Mouse (Mus musculus) megakaryocyte progenitor cell, adult 5-6 weeks (primary cell): ENCODE data around the gene D10Jhu81e. TPM values are rescaled to one million over a fixed set of nuclear protein-coding genes. Genes with fewer than 3 reads are reported as not detected.
"Not testable (repeated sequence)": the region's sequence is repeated elsewhere in the genome, so short reads cannot be mapped to it uniquely, and the experiment has no call there.

Experiments
- ATAC-seq: replicated peaks from 2 replicates; pipeline ENCODE4 v1.8.0; 2016; ENCODE audit warnings: mild to moderate bottlenecking, moderate TSS enrichment, inconsistent platforms; ENCODE audit not compliant: poor library complexity
- total RNA-seq, 2 experiments: library from RNA; stranded (forward) in 1 of 2; stranded (reverse) in 1 of 2; fragments of 157-497, 149-512 nt in 1 of 2; fragments of 200-1000 nt in 1 of 2; gene quantifications; 2 replicates each; pipeline versions ENCODE4 v1.2.3 to v1.2.4; 2015 to 2017

Gene D10Jhu81e
- total RNA-seq (2015) (40.7 and 44.1 TPM in 2 replicates), total RNA-seq (2017) (90.6 and 90.9 TPM in 2 replicates)

GRCm38 (mm10) chr10:78169281-78170042, at the start of gene D10Jhu81e:
Gene D10Jhu81e, minus strand, starts transcription at chr10:78169782.
- peak; percentile 91 for ATAC-seq

- ATAC-seq, result no peak
Measured at GRCm38 (mm10) chr10:78218576-78218975, 49.0 kb upstream of the D10Jhu81e start.

GRCm38 (mm10) chr10:78216376-78217083, 46.9 kb upstream of the D10Jhu81e start:
- peak; percentile 91 for ATAC-seq

GRCm38 (mm10) chr10:78214371-78214770, 44.8 kb upstream of the D10Jhu81e start:
- no peak for ATAC-seq

- peak; percentile 84 for ATAC-seq
Measured at GRCm38 (mm10) chr10:78211311-78211710, 41.7 kb upstream of the D10Jhu81e start.

GRCm38 (mm10) chr10:78201182-78201581, 31.6 kb upstream of the D10Jhu81e start:
- ATAC-seq, result peak; percentile 49

- no peak for ATAC-seq
Measured at GRCm38 (mm10) chr10:78192933-78193332, 23.4 kb upstream of the D10Jhu81e start.

GRCm38 (mm10) chr10:78186076-78186475, 16.5 kb upstream of the D10Jhu81e start:
- ATAC-seq, result not testable (repeated sequence)

- peak; percentile 29 for ATAC-seq
Measured at GRCm38 (mm10) chr10:78185381-78185725, 15.8 kb upstream of the D10Jhu81e start.

- ATAC-seq, result peak; percentile 92
Measured at GRCm38 (mm10) chr10:78184531-78185380, 15.2 kb upstream of the D10Jhu81e start, which contains the start of gene Pwp2. Gene Pwp2, minus strand, starts transcription at chr10:78185149.

GRCm38 (mm10) chr10:78183577-78183976, 14.0 kb upstream of the D10Jhu81e start:
- ATAC-seq, result no peak

GRCm38 (mm10) chr10:78182321-78182720, 12.7 kb upstream of the D10Jhu81e start:
- no peak for ATAC-seq

GRCm38 (mm10) chr10:78174474-78174873, 4.9 kb upstream of the D10Jhu81e start:
- ATAC-seq, result no peak

GRCm38 (mm10) chr10:78171581-78171980, 2.0 kb upstream of the D10Jhu81e start:
- no peak for ATAC-seq

- ATAC-seq, result no peak
Measured at GRCm38 (mm10) chr10:78171057-78171456, 1.5 kb upstream of the D10Jhu81e start.

GRCm38 (mm10) chr10:78170445-78170844, 863 bp upstream of the D10Jhu81e start:
- ATAC-seq, result no peak

- no peak for ATAC-seq
Measured at GRCm38 (mm10) chr10:78168792-78169191, 790 bp downstream of the D10Jhu81e start.

- no peak for ATAC-seq
Measured at GRCm38 (mm10) chr10:78167775-78168174, 1.8 kb downstream of the D10Jhu81e start.

- ATAC-seq, result no peak
Measured at GRCm38 (mm10) chr10:78167333-78167732, 2.2 kb downstream of the D10Jhu81e start.

GRCm38 (mm10) chr10:78165256-78166005, 4.2 kb downstream of the D10Jhu81e start:
- ATAC-seq, result no peak
